In the genomic region with DNA sequence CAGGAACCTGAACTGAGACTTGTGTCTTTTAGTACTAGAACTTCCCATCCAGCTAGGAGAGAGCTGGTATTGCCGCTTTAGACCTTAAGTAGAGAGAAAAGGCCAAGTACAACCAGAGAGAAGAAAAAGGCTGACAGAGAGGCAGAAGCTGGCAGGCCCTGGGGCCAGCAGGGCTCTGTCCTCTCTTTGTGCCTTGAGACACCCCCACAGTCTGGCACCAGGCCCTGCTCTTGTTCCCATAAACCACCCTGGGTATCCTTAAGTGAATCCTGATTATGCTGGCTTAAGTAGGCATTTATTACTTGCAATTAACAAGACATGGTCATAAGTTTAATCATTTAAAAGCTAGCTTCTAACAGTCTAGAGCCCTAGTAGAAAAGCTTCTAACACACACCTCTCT, we compare ENCODE assay signal across 34 mouse cellular contexts. TPM values are rescaled to one million over a fixed set of nuclear protein-coding genes. Genes with fewer than 3 reads are reported as not detected.
DNase-seq lines count a peak whose midpoint lies in the region; ATAC-seq lines count a peak whose summit lies in the region.
"Had no signal": no experiment of that assay in that cellular context is flagged by ENCODE, and none has a peak within 500 bp of the region (broad histone marks: within the 10 kb centered on the region; RNA-seq: fewer than 3 reads in every experiment).

No protein-coding gene starts in this region.

- H3K27me3 ChIP-seq in midbrain, embryonic 11.5 days (ENCODE audit: control insufficient read depth, insufficient read depth, low read length), result no peaks in the 10 kb centered on the region
- no peaks in the 10 kb centered on the region for H3K27me3 ChIP-seq in midbrain, embryonic 15.5 days (replicated peaks)
- H3K27me3 ChIP-seq: CH12.LX; embryonic facial prominence, embryonic 13.5 days; heart, embryonic 15.5 days; hindbrain, embryonic 13.5 days; liver, embryonic 15.5 days; neural tube, embryonic 13.5 days had no signal

- intact Hi-C loops in gastrocnemius, postnatal 14 days (cut with DNase I; ENCODE audit: low total_unique reads), result no loop called here

- no peak overlapping the region for H3K4me2 ChIP-seq in midbrain, embryonic 11.5 days
- no peak overlapping the region for H3K4me2 ChIP-seq in midbrain, embryonic 15.5 days
- H3K4me2 ChIP-seq: embryonic facial prominence, embryonic 13.5 days; heart, embryonic 15.5 days; hindbrain, embryonic 13.5 days; liver, embryonic 15.5 days; lung, embryonic 14.5 days; neural tube, embryonic 13.5 days had no signal

- ATAC-seq in midbrain, embryonic 11.5 days (ENCODE audit: low FRiP score), result no peak
- no peak for ATAC-seq in midbrain, embryonic 15.5 days (replicated peaks)
- ATAC-seq in monocyte, adult 5-6 weeks (replicated peaks; ENCODE audit: insufficient number of reproducible peaks, low FRiP score, low TSS enrichment, poor library complexity, severe bottlenecking), result no peak
- ATAC-seq: forebrain, embryonic 16.5 days; intestine, embryonic 16.5 days had no signal

- H3K9ac ChIP-seq in midbrain, embryonic 11.5 days (ENCODE audit: low read length), result no peak overlapping the region
- no peak overlapping the region for H3K9ac ChIP-seq in midbrain, embryonic 15.5 days
- H3K9ac ChIP-seq: embryonic facial prominence, embryonic 13.5 days; heart, embryonic 15.5 days; hindbrain, embryonic 13.5 days; liver, embryonic 15.5 days; lung, embryonic 14.5 days; neural tube, embryonic 13.5 days had no signal

- no peaks in the 10 kb centered on the region for H3K9me3 ChIP-seq in midbrain, embryonic 11.5 days (ENCODE audit: control insufficient read depth, low read length)
- H3K9me3 ChIP-seq in midbrain, embryonic 15.5 days, result no peaks in the 10 kb centered on the region
- H3K9me3 ChIP-seq: embryonic facial prominence, embryonic 13.5 days; heart, embryonic 15.5 days; hindbrain, embryonic 13.5 days; liver, embryonic 15.5 days; midbrain, embryonic 10.5 days; neural tube, embryonic 13.5 days had no signal

- H3K4me3 ChIP-seq in midbrain, embryonic 11.5 days (ENCODE audit: low read depth, low read length), result no peak overlapping the region
- H3K4me3 ChIP-seq in midbrain, embryonic 15.5 days, result no peak overlapping the region
- H3K4me3 ChIP-seq: embryonic facial prominence, embryonic 13.5 days; heart, embryonic 15.5 days; hindbrain, embryonic 13.5 days; liver, embryonic 15.5 days; midbrain, embryonic 10.5 days; neural tube, embryonic 13.5 days had no signal

- no peak overlapping the region for H3K27ac ChIP-seq in midbrain, embryonic 11.5 days (ENCODE audit: low read depth, low read length)
- no peak overlapping the region for H3K27ac ChIP-seq in midbrain, embryonic 15.5 days
- H3K27ac ChIP-seq: embryonic facial prominence, embryonic 13.5 days; heart, embryonic 15.5 days; hindbrain, embryonic 13.5 days; liver, embryonic 15.5 days; neural tube, embryonic 13.5 days; stomach, postnatal 0 days had no signal

- no peaks in the 10 kb centered on the region for H3K36me3 ChIP-seq in midbrain, embryonic 11.5 days (ENCODE audit: control insufficient read depth, insufficient read depth, low read length)
- no peaks in the 10 kb centered on the region for H3K36me3 ChIP-seq in midbrain, embryonic 15.5 days (replicated peaks)
- H3K36me3 ChIP-seq: embryonic facial prominence, embryonic 13.5 days; heart, embryonic 15.5 days; hindbrain, embryonic 13.5 days; liver, embryonic 15.5 days; midbrain, embryonic 10.5 days; neural tube, embryonic 13.5 days had no signal

- 89% methylated on average over 1 of the region's 1 CpGs for WGBS in midbrain, embryonic 11.5 days
- 89% methylated on average over 1 of the region's 1 CpGs for WGBS in midbrain, embryonic 15.5 days

- peak; percentile 23 for DNase-seq in gastrocnemius, adult 18-20 months (ENCODE audit: low spot score)
- no peak for DNase-seq in gastrocnemius, postnatal 14 days
- peak; percentile 74 for DNase-seq in midbrain, embryonic 11.5 days (ENCODE audit: low spot score, missing footprints)
- peak; percentile 52 to 63 for DNase-seq in cerebellum, postnatal 14 days
- peak; percentile 26 for DNase-seq in gonadal fat pad, adult 2 months (ENCODE audit: low read depth)
- DNase-seq: adrenal gland, postnatal 10 days; kidney, adult 8-10 months; kidney, postnatal 10 days; layer of hippocampus, postnatal 36 days; liver; lung, postnatal 14 days; right cerebral cortex, postnatal 4 days; thymus, adult 18-20 months; thymus, postnatal 25 days had no signal

- H3K4me1 ChIP-seq in midbrain, embryonic 11.5 days (ENCODE audit: control insufficient read depth, insufficient read depth, low read length), result peaks cover 4% of the 10 kb centered on the region; the same call in 1 of the 2 replicates
- H3K4me1 ChIP-seq in midbrain, embryonic 15.5 days, result peaks cover 24% of the 10 kb centered on the region

RNA-seq across cellular contexts. Expression of a gene that starts 42.7 kb away (rescaled TPM):
- total RNA-seq in gastrocnemius, adult 18-20 months (2021), result 1 to 10 TPM in 1 of 2 experiments, under 1 TPM in 1; 0.78 to 1.6 TPM
- 1 to 10 TPM in 1 of 2 experiments, under 1 TPM in 1; 0.42 to 1.3 TPM for total RNA-seq in gastrocnemius, postnatal 14 days (2021)
- polyA plus RNA-seq in midbrain, embryonic 11.5 days (2014; fragmentation: Nextera tagmentation; extraction: Ambion mirVana), result not detected in 2 replicates
- 0.28 and 2.5 TPM in 2 replicates for polyA plus RNA-seq in midbrain, embryonic 15.5 days (2015; fragmentation: Nextera tagmentation; extraction: Ambion mirVana)
- polyA plus RNA-seq in gonadal fat pad, adult 2 months (2012; rRNA removed), result 0.34 and 2.1 TPM in 2 replicates
- not detected in 3 replicates for total RNA-seq in monocyte, adult 5-6 weeks (2017)
- total RNA-seq: common myeloid progenitor, adult 5-6 weeks; ES-E14; megakaryocyte progenitor cell, adult 5-6 weeks; midbrain, postnatal 0 days had no signal
- polyA plus RNA-seq: forebrain, embryonic 11.5 days; limb, embryonic 11.5 days; midbrain, embryonic 10.5 days; spleen, adult 2 months had no signal

RNA-seq across cellular contexts. Expression of a gene that starts 43.3 kb away (rescaled TPM):
- total RNA-seq in gastrocnemius, adult 18-20 months (2021), result 10 to 100 TPM; 51.3 to 59.9 TPM
- 10 to 100 TPM; 41.4 to 42.5 TPM for total RNA-seq in gastrocnemius, postnatal 14 days (2021)
- polyA plus RNA-seq in midbrain, embryonic 11.5 days (2014; fragmentation: Nextera tagmentation; extraction: Ambion mirVana), result 3.3 and 4.5 TPM in 2 replicates
- polyA plus RNA-seq in midbrain, embryonic 15.5 days (2015; fragmentation: Nextera tagmentation; extraction: Ambion mirVana), result 7.0 and 7.2 TPM in 2 replicates
- 5.1 and 5.3 TPM in 2 replicates for polyA plus RNA-seq in gonadal fat pad, adult 2 months (2012; rRNA removed)
- total RNA-seq in monocyte, adult 5-6 weeks (2017), result 4.8 to 20.9 TPM (median 10.1 TPM) in 3 replicates
